Mouse (Mus musculus) R1 (cell line): ENCODE results near the gene Msh2.

ENCODE experiments used
- DNase-seq: peaks from one replicate; pipeline ENCODE4 v3.0.0-alpha.2; 2018; ENCODE audit warnings: low read depth, low spot score

Msh2 gene

GRCm38 (mm10) chr17:87700101-87700500 lies 28.0 kb downstream of the Msh2 start:
- peak; percentile 73 for DNase-seq

GRCm38 (mm10) chr17:87724727-87725126 lies 52.6 kb downstream of the Msh2 start:
- DNase-seq: peak; percentile 65

GRCm38 (mm10) chr17:87726489-87727356 lies 54.6 kb downstream of the Msh2 start:
- no peak for DNase-seq

GRCm38 (mm10) chr17:87731962-87732361 lies 59.8 kb downstream of the Msh2 start:
- no peak for DNase-seq

GRCm38 (mm10) chr17:87734471-87734870 lies 62.3 kb downstream of the Msh2 start:
- no peak for DNase-seq

GRCm38 (mm10) chr17:87737144-87737543 lies 65.0 kb downstream of the Msh2 start:
- peak; percentile 65 for DNase-seq

- DNase-seq: peak; percentile 64
Measured at GRCm38 (mm10) chr17:87739835-87740234, 67.7 kb downstream of the Msh2 start.

GRCm38 (mm10) chr17:87744985-87745925 lies 73.1 kb downstream of the Msh2 start:
- DNase-seq: no peak

- peak; percentile 79 for DNase-seq
Measured at GRCm38 (mm10) chr17:87745926-87746888, 74.1 kb downstream of the Msh2 start.

GRCm38 (mm10) chr17:87760315-87760714 lies 88.2 kb downstream of the Msh2 start:
- DNase-seq: no peak

GRCm38 (mm10) chr17:87763146-87763545 lies 91.0 kb downstream of the Msh2 start:
- no peak for DNase-seq

GRCm38 (mm10) chr17:87765031-87765430 lies 92.9 kb downstream of the Msh2 start:
- no peak for DNase-seq

GRCm38 (mm10) chr17:87766888-87767287 lies 94.8 kb downstream of the Msh2 start:
- DNase-seq: no peak

- no peak for DNase-seq
Measured at GRCm38 (mm10) chr17:87770766-87771165, 98.6 kb downstream of the Msh2 start.

- DNase-seq: peak; percentile 80
Measured at GRCm38 (mm10) chr17:87773175-87773574, 101.0 kb downstream of the Msh2 start.
